Mouse (Mus musculus): ENCODE measurements around the gene Shld2.

DNA sequence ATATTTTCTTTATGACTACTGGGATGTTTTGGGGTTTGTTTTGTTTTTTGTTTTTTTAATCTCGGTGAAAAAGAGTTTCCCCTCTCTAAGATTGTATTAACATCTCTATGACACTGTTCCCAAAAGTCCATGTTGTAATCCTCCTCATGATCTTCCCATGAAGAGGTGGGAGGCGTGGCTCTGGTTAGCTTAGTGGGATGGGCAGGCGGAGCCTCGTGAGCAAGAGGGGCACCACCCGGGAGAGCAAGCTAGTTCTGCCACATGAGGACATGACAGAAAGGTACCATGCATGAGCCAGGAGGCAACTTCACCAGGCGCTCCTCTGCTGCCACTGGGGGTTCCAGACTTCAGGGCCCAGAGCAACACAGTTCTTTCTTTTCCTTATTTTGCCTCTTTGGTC is 42.2 kb upstream of the Shld2 start:
- no peak for TF ChIP-seq CTCF (IDR thresholded peaks at IDR 0.05; ENCODE audit: extremely low read depth, insufficient read depth, low read length)
- no peak for TF ChIP-seq POLR2A (IDR thresholded peaks at IDR 0.05; ENCODE audit: extremely low read depth, insufficient read depth, low read length)
